17 mouse cellular contexts compared by ENCODE assay signal in the genomic region with DNA sequence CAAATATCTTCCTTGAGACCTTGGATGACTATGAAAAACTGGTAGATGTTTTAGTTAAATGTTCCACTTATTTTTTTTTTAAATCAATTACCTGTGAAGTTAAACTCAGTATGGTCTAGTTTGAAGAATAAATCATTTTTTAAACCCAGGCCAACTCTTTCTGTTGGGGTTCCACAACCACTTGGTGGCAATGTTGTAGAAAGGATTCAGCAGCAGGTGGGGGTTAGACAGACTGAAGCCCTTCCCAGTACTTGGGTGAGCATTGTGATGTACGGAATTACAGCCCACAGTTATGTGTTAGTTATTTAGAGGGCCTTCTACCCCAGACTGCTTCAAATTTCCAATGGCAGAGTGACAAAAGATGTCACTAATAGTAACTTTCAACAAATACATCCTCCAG.
A peak's percentile ranks its signal among the peaks of the same experiment; 100 is the strongest.
DNase-seq lines count a peak whose midpoint lies in the region; ATAC-seq and TF ChIP-seq lines count a peak whose summit lies in the region.
"Had no signal": no experiment of that assay in that cellular context is flagged by ENCODE, and none has a peak within 500 bp of the region (broad histone marks: within the 10 kb centered on the region; RNA-seq: fewer than 3 reads in every experiment).

No protein-coding gene starts in this region.

- DNase-seq in frontal cortex, postnatal 14 days (ENCODE audit: low spot score in 2 of 2), result no peak
- DNase-seq in limb, embryonic 14.5 days (ENCODE audit: low spot score), result peak; percentile 34
- DNase-seq in limb, embryonic 10.5 days (ENCODE audit: low spot score), result no peak
- peak; percentile 28 for DNase-seq in brain, adult 2 months (ENCODE audit: low read depth, low spot score)
- peak; percentile 22 for DNase-seq in embryo, embryonic 11 days
- no peak for DNase-seq in kidney, adult 8-10 months
- DNase-seq: adrenal gland, adult 2 months; cerebellum, adult 8-10 months; gastrocnemius, postnatal 10 days; kidney, adult 9 months; lung, postnatal 10 days had no signal

- 0 out of 2 replicates have a peak, but pooled peaks cover 2% of the 10 kb centered on the region for H3K4me1 ChIP-seq in limb, embryonic 14.5 days (ENCODE audit: control insufficient read depth, insufficient read depth, low read length)
- peaks cover 10% of the 10 kb centered on the region for H3K4me1 ChIP-seq in limb, embryonic 10.5 days
- H3K4me1 ChIP-seq: embryonic facial prominence, embryonic 15.5 days; forebrain, embryonic 13.5 days; heart, embryonic 10.5 days had no signal

- H3K4me3 ChIP-seq in limb, embryonic 14.5 days (replicated peaks; ENCODE audit: low read length), result no peak overlapping the region
- no peak overlapping the region for H3K4me3 ChIP-seq in limb, embryonic 10.5 days
- H3K4me3 ChIP-seq: embryonic facial prominence, embryonic 15.5 days; forebrain, embryonic 13.5 days; heart, embryonic 10.5 days had no signal

- 23% methylated on average over 1 of the region's 1 CpGs for WGBS in limb, embryonic 14.5 days
- WGBS in limb, embryonic 10.5 days, result 51% methylated on average over 1 of the region's 1 CpGs

- H3K27me3 ChIP-seq in limb, embryonic 14.5 days (ENCODE audit: control insufficient read depth, insufficient read depth, low read length), result no peaks in the 10 kb centered on the region
- no peaks in the 10 kb centered on the region for H3K27me3 ChIP-seq in limb, embryonic 10.5 days (ENCODE audit: low read depth, poor library complexity, severe bottlenecking)
- H3K27me3 ChIP-seq: embryonic facial prominence, embryonic 15.5 days; forebrain, embryonic 13.5 days had no signal

- no peaks in the 10 kb centered on the region for H3K9me3 ChIP-seq in limb, embryonic 14.5 days (ENCODE audit: control insufficient read depth, low read length)
- no peaks in the 10 kb centered on the region for H3K9me3 ChIP-seq in limb, embryonic 10.5 days (replicated peaks)
- H3K9me3 ChIP-seq: embryonic facial prominence, embryonic 15.5 days; forebrain, embryonic 13.5 days; heart, embryonic 10.5 days had no signal

- no peak overlapping the region for H3K9ac ChIP-seq in limb, embryonic 14.5 days (ENCODE audit: low read depth, low read length, severe bottlenecking)
- H3K9ac ChIP-seq: embryonic facial prominence, embryonic 15.5 days; forebrain, embryonic 13.5 days had no signal

- peak; percentile 70; the same call in 1 of the 2 replicates for ATAC-seq in frontal cortex, adult (ENCODE audit: low TSS enrichment)
- ATAC-seq in limb, embryonic 14.5 days (ENCODE audit: low FRiP score, low read depth), result no peak
- ATAC-seq: forebrain, embryonic 13.5 days; hindbrain, embryonic 16.5 days had no signal

- no peak overlapping the region for H3K4me2 ChIP-seq in limb, embryonic 14.5 days (replicated peaks; ENCODE audit: low read depth, low read length, severe bottlenecking)
- H3K4me2 ChIP-seq: embryonic facial prominence, embryonic 15.5 days; forebrain, embryonic 13.5 days; liver, embryonic 11.5 days had no signal

- H3K27ac ChIP-seq in limb, embryonic 14.5 days (replicated peaks; ENCODE audit: low read depth, low read length), result no peak overlapping the region
- no peak overlapping the region for H3K27ac ChIP-seq in limb, embryonic 10.5 days
- H3K27ac ChIP-seq: embryonic facial prominence, embryonic 15.5 days; forebrain, embryonic 13.5 days; heart, embryonic 10.5 days had no signal

- TF ChIP-seq POLR2A in limb, embryonic 14.5 days (IDR thresholded peaks at IDR 0.05; ENCODE audit: borderline replicate concordance, extremely low read depth, insufficient read depth, insufficient read length), result no peak

- no peaks in the 10 kb centered on the region for H3K36me3 ChIP-seq in limb, embryonic 14.5 days (ENCODE audit: control insufficient read depth, insufficient read depth, low read length)
- no peaks in the 10 kb centered on the region for H3K36me3 ChIP-seq in limb, embryonic 10.5 days
- H3K36me3 ChIP-seq: embryonic facial prominence, embryonic 15.5 days; heart, embryonic 10.5 days had no signal

Comparison
In these comparisons a context has a peak if more than half of its experiments do, and no peak if none do; other contexts are left out.
1. DNase-seq: peak in limb, embryonic 14.5 days (single experiment), brain, adult 2 months (single experiment) and embryo, embryonic 11 days (single experiment); none in frontal cortex, postnatal 14 days (0 of 2), limb, embryonic 10.5 days (single experiment) and kidney, adult 8-10 months (0 of 2).